Comparison of ENCODE assay signal across 27 mouse cellular contexts in the genomic region with DNA sequence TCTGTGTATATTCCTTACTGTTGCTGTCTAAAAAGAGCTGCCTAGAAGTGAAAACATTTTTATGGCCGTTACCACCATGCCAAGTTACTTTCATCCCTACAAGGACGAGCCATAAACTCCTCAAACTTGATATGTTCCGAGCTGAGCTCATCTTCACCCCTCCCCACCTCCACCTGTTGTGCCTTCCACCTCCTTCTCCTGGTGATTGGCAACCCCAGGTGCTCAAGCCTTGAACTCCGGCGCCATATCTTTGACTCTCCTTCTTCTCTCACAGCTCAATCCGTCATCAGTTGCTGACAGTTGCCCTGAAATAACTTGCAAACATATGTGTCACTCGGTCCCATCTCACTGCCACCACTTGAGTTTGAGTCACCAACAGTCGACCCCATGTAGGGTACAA. TPM values are rescaled to one million over a fixed set of nuclear protein-coding genes. Genes with fewer than 3 reads are reported as not detected.
DNase-seq lines count a peak whose midpoint lies in the region; ATAC-seq and TF ChIP-seq lines count a peak whose summit lies in the region.
"Had no signal": no experiment of that assay in that cellular context is flagged by ENCODE, and none has a peak within 500 bp of the region (broad histone marks: within the 10 kb centered on the region; RNA-seq: fewer than 3 reads in every experiment).

No protein-coding gene starts in this region.

- H3K36me3 ChIP-seq in embryonic facial prominence, embryonic 14.5 days (ENCODE audit: control insufficient read depth, insufficient read depth, low read length) = no peaks in the 10 kb centered on the region
- peaks cover 14% of the 10 kb centered on the region for H3K36me3 ChIP-seq in embryonic facial prominence, embryonic 10.5 days (replicated peaks)
- H3K36me3 ChIP-seq in myocyte (ENCODE audit: control insufficient read depth, insufficient read depth) = no peaks in the 10 kb centered on the region
- H3K36me3 ChIP-seq in intestine, embryonic 16.5 days (ENCODE audit: control insufficient read depth, insufficient read depth, low read length) = no peaks in the 10 kb centered on the region
- H3K36me3 ChIP-seq: G1E had no signal

- H3K4me1 ChIP-seq in embryonic facial prominence, embryonic 14.5 days (ENCODE audit: control insufficient read depth, insufficient read depth, low read length) = no peaks in the 10 kb centered on the region
- no peaks in the 10 kb centered on the region for H3K4me1 ChIP-seq in embryonic facial prominence, embryonic 10.5 days
- no peaks in the 10 kb centered on the region for H3K4me1 ChIP-seq in intestine, embryonic 16.5 days (ENCODE audit: control insufficient read depth, insufficient read depth, low read length)
- H3K4me1 ChIP-seq: embryonic facial prominence, embryonic 12.5 days; forebrain, embryonic 12.5 days had no signal

- H3K27ac ChIP-seq in embryonic facial prominence, embryonic 14.5 days (replicated peaks; ENCODE audit: low read depth, low read length) = no peak overlapping the region
- no peak overlapping the region for H3K27ac ChIP-seq in embryonic facial prominence, embryonic 10.5 days (replicated peaks)
- no peak overlapping the region for H3K27ac ChIP-seq in intestine, embryonic 16.5 days (ENCODE audit: low read length)
- H3K27ac ChIP-seq: embryonic facial prominence, embryonic 12.5 days; forebrain, embryonic 12.5 days; heart, adult 2 months; heart, embryonic 10.5 days; heart, embryonic 13.5 days; hindbrain, embryonic 14.5 days; hindbrain, postnatal 0 days had no signal

- no peaks in the 10 kb centered on the region for H3K27me3 ChIP-seq in embryonic facial prominence, embryonic 14.5 days (replicated peaks; ENCODE audit: control insufficient read depth, insufficient read depth, low read length)
- no peaks in the 10 kb centered on the region for H3K27me3 ChIP-seq in embryonic facial prominence, embryonic 10.5 days (replicated peaks; ENCODE audit: low read depth, poor library complexity, severe bottlenecking)
- H3K27me3 ChIP-seq in myocyte (ENCODE audit: control insufficient read depth, insufficient read depth, insufficient read length) = no peaks in the 10 kb centered on the region
- no peaks in the 10 kb centered on the region for H3K27me3 ChIP-seq in intestine, embryonic 16.5 days (replicated peaks; ENCODE audit: control insufficient read depth, insufficient read depth, low read length)
- H3K27me3 ChIP-seq: CH12.LX; embryonic facial prominence, embryonic 12.5 days; forebrain, embryonic 12.5 days; heart, embryonic 13.5 days had no signal

- no peak overlapping the region for H3ac ChIP-seq in myocyte (ENCODE audit: control insufficient read depth, insufficient read length)

- no peak overlapping the region for H3K4me3 ChIP-seq in embryonic facial prominence, embryonic 14.5 days (ENCODE audit: low read depth, low read length)
- H3K4me3 ChIP-seq in embryonic facial prominence, embryonic 10.5 days = no peak overlapping the region
- H3K4me3 ChIP-seq in myocyte = no peak overlapping the region
- H3K4me3 ChIP-seq in intestine, embryonic 16.5 days (ENCODE audit: low read length) = no peak overlapping the region
- H3K4me3 ChIP-seq: embryonic facial prominence, embryonic 12.5 days; erythroblast, embryonic 14.5 days; forebrain, embryonic 12.5 days; heart, adult 2 months; heart, embryonic 10.5 days; heart, embryonic 13.5 days had no signal

- no peak for TF ChIP-seq POLR2A in myocyte (IDR thresholded peaks at IDR 0.05; ENCODE audit: insufficient read length, low read depth)

- DNase-seq in embryonic facial prominence, embryonic 14.5 days (ENCODE audit: low spot score) = peak; percentile 35
- DNase-seq in embryonic facial prominence, embryonic 10.5 days (ENCODE audit: low spot score) = no peak
- DNase-seq in gastrocnemius, postnatal 25 days = peak; percentile 16
- DNase-seq in gastrocnemius, postnatal 4 days (ENCODE audit: low spot score in 2 of 2) = no peak
- DNase-seq: adrenal gland, postnatal 10 days; adrenal gland, postnatal 36 days; cerebellum, adult 18-20 months; cerebellum, adult 9-10 months; cerebellum, postnatal 14 days; heart, adult 2 months; heart, postnatal 14 days; heart, postnatal 4 days had no signal

- H3K4me2 ChIP-seq in embryonic facial prominence, embryonic 14.5 days (ENCODE audit: low read depth, low read length) = no peak overlapping the region
- H3K4me2 ChIP-seq in myocyte (ENCODE audit: low read depth) = no peak overlapping the region
- H3K4me2 ChIP-seq in intestine, embryonic 16.5 days (ENCODE audit: low read depth, low read length) = no peak overlapping the region
- H3K4me2 ChIP-seq: embryonic facial prominence, embryonic 12.5 days; forebrain, embryonic 12.5 days; heart, embryonic 13.5 days; hindbrain, embryonic 14.5 days had no signal

- no peaks in the 10 kb centered on the region for H3K79me2 ChIP-seq in myocyte (ENCODE audit: control insufficient read depth, insufficient read depth)

- no peak for ATAC-seq in embryonic facial prominence, embryonic 14.5 days (ENCODE audit: low read depth)
- ATAC-seq in intestine, embryonic 16.5 days = no peak
- ATAC-seq: forebrain, embryonic 16.5 days; hindbrain, postnatal 0 days; inflammation-experienced regulatory T-cells, adult 6 months; intestine, postnatal 0 days; Patski had no signal

- H3K9ac ChIP-seq in embryonic facial prominence, embryonic 14.5 days (ENCODE audit: low read depth, low read length) = no peak overlapping the region
- no peak overlapping the region for H3K9ac ChIP-seq in intestine, embryonic 16.5 days (ENCODE audit: low read depth, low read length)
- H3K9ac ChIP-seq: embryonic facial prominence, embryonic 12.5 days; forebrain, embryonic 12.5 days; heart, embryonic 13.5 days; hindbrain, embryonic 14.5 days had no signal

- H3K9me3 ChIP-seq in embryonic facial prominence, embryonic 14.5 days (ENCODE audit: control insufficient read depth, low read length) = no peaks in the 10 kb centered on the region
- H3K9me3 ChIP-seq in embryonic facial prominence, embryonic 10.5 days = no peaks in the 10 kb centered on the region
- H3K9me3 ChIP-seq in intestine, embryonic 16.5 days (ENCODE audit: control insufficient read depth, low read length) = no peaks in the 10 kb centered on the region
- H3K9me3 ChIP-seq: forebrain, embryonic 12.5 days; G1E; heart, embryonic 10.5 days; heart, embryonic 13.5 days had no signal

- WGBS in embryonic facial prominence, embryonic 14.5 days = 84% methylated on average over 8 of the region's 8 CpGs
- WGBS in embryonic facial prominence, embryonic 10.5 days = 91% methylated on average over 8 of the region's 8 CpGs
- 82% methylated on average over 8 of the region's 8 CpGs for WGBS in intestine, embryonic 16.5 days

TF ChIP-seq in myocyte, 11 proteins besides CTCF, POLR2A, EP300 and RAD21:
- TF ChIP-seq MYOG (IDR thresholded peaks at IDR 0.05; ENCODE audit: control insufficient read depth in 1 of 3, insufficient read depth in 1 of 3, insufficient read length in 2 of 3, low read depth in 2 of 3) (peak in 2 of 3 experiments; percentile 3 to 67), MAX (IDR thresholded peaks at IDR 0.05; ENCODE audit: low read depth) (no peak), CEBPB (IDR thresholded peaks at IDR 0.05; ENCODE audit: insufficient read depth, poor library complexity, severe bottlenecking) (no peak), TCF3 (IDR thresholded peaks at IDR 0.05; ENCODE audit: insufficient read length, low read depth) (peak; percentile 49), MYOD1 (IDR thresholded peaks at IDR 0.05; ENCODE audit: control insufficient read depth in 1 of 3, insufficient read length in 2 of 3, low read depth in 2 of 3) (peak; percentile 71 to 99 (median 97)), E2F4 (IDR thresholded peaks at IDR 0.05; ENCODE audit: insufficient read depth) (no peak), TCF12 (IDR thresholded peaks at IDR 0.05; ENCODE audit: insufficient read depth, poor library complexity, severe bottlenecking) (peak; percentile 68), POLR2AphosphoS2 (IDR thresholded peaks at IDR 0.05; ENCODE audit: insufficient read length, low read depth) (no peak)
TF ChIP-seq in myocyte: peak in this region for 4.

RNA-seq across cellular contexts. Expression of a gene that starts 45.4 kb away (rescaled TPM):
- polyA plus RNA-seq in embryonic facial prominence, embryonic 14.5 days (2014; fragmentation: Nextera tagmentation; extraction: Ambion mirVana) = 67.1 and 69.8 TPM in 2 replicates
- polyA plus RNA-seq in embryonic facial prominence, embryonic 10.5 days (2016; fragmentation: Nextera tagmentation; extraction: Ambion mirVana) = 43.8 and 45.1 TPM in 2 replicates
- total RNA-seq in gastrocnemius, postnatal 25 days (2021) = 10 to 100 TPM; 10.2 to 12.1 TPM
- 10 to 100 TPM; 69.7 to 73.5 TPM for total RNA-seq in gastrocnemius, postnatal 4 days (2021)
- 16.8 TPM for polyA plus RNA-seq in myocyte (2012; fragmentation: generic; extraction: Trizol)
- 38.8 and 40.6 TPM in 2 replicates for polyA plus RNA-seq in intestine, embryonic 16.5 days (2015; fragmentation: Nextera tagmentation; extraction: Ambion mirVana)
- total RNA-seq: CH12.LX had no signal
- polyA plus RNA-seq: erythroblast, embryonic 14.5 days; G1E had no signal

RNA-seq across cellular contexts. Expression of a gene that starts 45.5 kb away (rescaled TPM):
- 21.2 and 22.3 TPM in 2 replicates for polyA plus RNA-seq in embryonic facial prominence, embryonic 14.5 days (2014; fragmentation: Nextera tagmentation; extraction: Ambion mirVana)
- 15.7 and 18.1 TPM in 2 replicates for polyA plus RNA-seq in embryonic facial prominence, embryonic 10.5 days (2016; fragmentation: Nextera tagmentation; extraction: Ambion mirVana)
- 1 to 10 TPM; 2.2 to 3.1 TPM for total RNA-seq in gastrocnemius, postnatal 25 days (2021)
- 100 to 1,000 TPM; 136 to 193 TPM for total RNA-seq in gastrocnemius, postnatal 4 days (2021)
- polyA plus RNA-seq in myocyte (2012; fragmentation: generic; extraction: Trizol) = 2.6 TPM
- 1.6 and 1.7 TPM in 2 replicates for polyA plus RNA-seq in intestine, embryonic 16.5 days (2015; fragmentation: Nextera tagmentation; extraction: Ambion mirVana)
- total RNA-seq: CH12.LX had no signal
- polyA plus RNA-seq: G1E; inflammation-experienced regulatory T-cells, adult 6 months had no signal

Comparison
In these comparisons a context has a peak if more than half of its experiments do, and no peak if none do; other contexts are left out.
1. DNase-seq: peak in embryonic facial prominence, embryonic 14.5 days (single experiment) and gastrocnemius, postnatal 25 days (single experiment); none in embryonic facial prominence, embryonic 10.5 days (single experiment) and gastrocnemius, postnatal 4 days (0 of 2).